Mouse (Mus musculus): ENCODE results near the gene Hormad2. TPM values are rescaled to one million over a fixed set of nuclear protein-coding genes. Genes with fewer than 3 reads are reported as not detected.

Gene Hormad2
- total and polyA plus RNA-seq, 3 experiments, result 16.0 to 17.0 TPM; not detected in 1

- no peaks in the 10 kb centered on the region for H3K79me2 ChIP-seq (ENCODE audit: control insufficient read depth, insufficient read depth, low read length, poor library complexity)
- H3K27ac ChIP-seq (ENCODE audit: control insufficient read depth, low read depth, low read length), result no peak overlapping the region
- H3K36me3 ChIP-seq (ENCODE audit: control insufficient read depth in 1 of 2, insufficient read depth in 2 of 2, low read length in 2 of 2), result peaks cover 0 to 22% of the 10 kb centered on the region in 2 experiments; a peak in 2 of 4 replicates
- H3K9ac ChIP-seq (ENCODE audit: control insufficient read depth, low read depth, low read length, poor library complexity, severe bottlenecking), result no peak overlapping the region
- TF ChIP-seq USF1 (IDR thresholded peaks at IDR 0.05; ENCODE audit: low read depth, low read length) (no peak), MAX (IDR thresholded peaks at IDR 0.05; ENCODE audit: low read length) (no peak), ZKSCAN1 (IDR thresholded peaks at IDR 0.05; ENCODE audit: low read depth, low read length) (no peak), RCOR1 (IDR thresholded peaks at IDR 0.05; ENCODE audit: low read depth, low read length) (no peak), POLR2AphosphoS5 (IDR thresholded peaks at IDR 0.05; ENCODE audit: borderline replicate concordance, low read depth, low read length) (no peak), CHD2 (IDR thresholded peaks at IDR 0.05; ENCODE audit: low read length) (no peak)
- H3K4me3 ChIP-seq (ENCODE audit: control insufficient read depth in 1 of 2, insufficient read depth in 1 of 2, low read depth in 2 of 2, low read length in 2 of 2), result no peak overlapping the region
- H3K4me1 ChIP-seq (ENCODE audit: control insufficient read depth in 1 of 2, insufficient read depth in 2 of 2, low read length in 2 of 2), result peaks cover 12 to 47% of the 10 kb centered on the region in 2 experiments
- H3K9me3 ChIP-seq (replicated peaks; ENCODE audit: insufficient read depth, low read length), result no peaks in the 10 kb centered on the region
- no peak for DNase-seq (ENCODE audit: low read depth, low spot score)
- no peaks in the 10 kb centered on the region for H3K27me3 ChIP-seq (ENCODE audit: control insufficient read depth in 1 of 2, insufficient read depth in 2 of 2, low read length in 2 of 2)
Observed at GRCm38 (mm10) chr11:4296610-4297275, 144.2 kb downstream of the Hormad2 start.

Other genes with a start within 250 kb of the Hormad2 start
- 6.6 and 7.1 TPM in 2 replicates for gene Castor1, start 222.9 kb downstream of the Hormad2 start, total RNA-seq (2012; rRNA removed)
- 10 to 100 TPM in 1 of 2 experiments, not detected in 1; 11.8 TPM for gene Castor1, start 222.9 kb downstream of the Hormad2 start, polyA plus RNA-seq (2012; ENCODE audit: insufficient read depth in 1 of 2, insufficient read length in 2 of 2, low read depth in 1 of 2, low replicate concordance in 2 of 2, missing spikeins in 1 of 2)
- gene Osm, start 204.7 kb downstream of the Hormad2 start, total RNA-seq (2012; rRNA removed), result 11.2 and 15.4 TPM in 2 replicates
- 10 to 100 TPM in 1 of 2 experiments, not detected in 1; 10.6 TPM for gene Osm, start 204.7 kb downstream of the Hormad2 start, polyA plus RNA-seq (2012; ENCODE audit: insufficient read depth in 1 of 2, insufficient read length in 2 of 2, low read depth in 1 of 2, low replicate concordance in 2 of 2, missing spikeins in 1 of 2)
- 0.10 and 0.27 TPM in 2 replicates for gene Lif, start 183.5 kb downstream of the Hormad2 start, total RNA-seq (2012; rRNA removed)
- gene Lif, start 183.5 kb downstream of the Hormad2 start, polyA plus RNA-seq (2012; ENCODE audit: insufficient read depth in 1 of 2, insufficient read length in 2 of 2, low read depth in 1 of 2, low replicate concordance in 2 of 2, missing spikeins in 1 of 2), result under 1 TPM in 1 of 2 experiments, not detected in 1; 0.31 TPM
- gene Mtmr3, start 153.8 kb upstream of the Hormad2 start, total RNA-seq (2012; rRNA removed), result 31.9 and 36.5 TPM in 2 replicates
- 10 to 100 TPM in 1 of 2 experiments, not detected in 1; 29.1 TPM for gene Mtmr3, start 153.8 kb upstream of the Hormad2 start, polyA plus RNA-seq (2012; ENCODE audit: insufficient read depth in 1 of 2, insufficient read length in 2 of 2, low read depth in 1 of 2, low replicate concordance in 2 of 2, missing spikeins in 1 of 2)
- not detected in 2 replicates for gene Gm11032, start 179.0 kb upstream of the Hormad2 start, total RNA-seq (2012; rRNA removed)
- not detected for gene Gm11032, start 179.0 kb upstream of the Hormad2 start, polyA plus RNA-seq (2012; ENCODE audit: insufficient read depth in 1 of 2, insufficient read length in 2 of 2, low read depth in 1 of 2, low replicate concordance in 2 of 2, missing spikeins in 1 of 2)
- 27.5 and 29.4 TPM in 2 replicates for gene Ascc2, start 196.6 kb upstream of the Hormad2 start, total RNA-seq (2012; rRNA removed)
- gene Ascc2, start 196.6 kb upstream of the Hormad2 start, polyA plus RNA-seq (2012; ENCODE audit: insufficient read depth in 1 of 2, insufficient read length in 2 of 2, low read depth in 1 of 2, low replicate concordance in 2 of 2, missing spikeins in 1 of 2), result 10 to 100 TPM; 43.5 to 98.2 TPM